Mouse (Mus musculus) intestine, embryonic 14.5 days (tissue): ENCODE data around the gene Smyd1. TPM values are rescaled to one million over a fixed set of nuclear protein-coding genes. Genes with fewer than 3 reads are reported as not detected.
"Not testable (repeated sequence)": the region's sequence is repeated elsewhere in the genome, so short reads cannot be mapped to it uniquely, and the experiment has no call there.

Source experiments
- ATAC-seq: fragments of 200-750 bp; cut with Nextera tagmentation; replicated peaks from 2 replicates; pipeline ENCODE4 v1.8.0; 2017; ENCODE audit warnings: low read depth, moderate number of reproducible peaks, moderate TSS enrichment, moderate library complexity; ENCODE audit not compliant: low FRiP score, low TSS enrichment
- DNase-seq: peaks from one replicate; pipeline ENCODE4 v3.0.0-alpha.2; 2018; ENCODE audit warnings: low spot score
- H3K27ac ChIP-seq: fragments of 300-500 bp; sonication (generic); 2 replicates; pipeline ENCODE4 v1.5.1; 2014; ENCODE audit warnings: low read depth, mild to moderate bottlenecking, control low read depth
- H3K27me3 ChIP-seq: fragments of 300-500 bp; sonication (generic); replicated peaks from 2 replicates; pipeline ENCODE4 v1.6.1; 2014; ENCODE audit warnings: low read length, control low read depth; ENCODE audit not compliant: control insufficient read depth, insufficient read depth
- H3K36me3 ChIP-seq: fragments of 300-500 bp; sonication (generic); 2 replicates; pipeline ENCODE4 v1.6.1; 2014; ENCODE audit warnings: low read length, control low read depth; ENCODE audit not compliant: control insufficient read depth, insufficient read depth
- H3K4me1 ChIP-seq: fragments of 300-500 bp; sonication (generic); replicated peaks from 2 replicates; pipeline ENCODE4 v1.6.1; 2014; ENCODE audit warnings: low read length, control low read depth, mixed read lengths; ENCODE audit not compliant: control insufficient read depth, insufficient read depth
- H3K4me2 ChIP-seq: fragments of 300-500 bp; sonication (generic); 2 replicates; pipeline ENCODE4 v1.6.1; 2014; ENCODE audit warnings: low read length
- H3K4me3 ChIP-seq: fragments of 300-500 bp; sonication (generic); 2 replicates; pipeline ENCODE4 v1.5.1; 2014; ENCODE audit warnings: low read depth, low read length, control low read depth, mixed read lengths
- H3K9ac ChIP-seq: fragments of 300-500 bp; sonication (generic); 2 replicates; pipeline ENCODE4 v1.6.1; 2014; ENCODE audit warnings: mild to moderate bottlenecking, low read length
- H3K9me3 ChIP-seq: fragments of 300-500 bp; sonication (generic); 2 replicates; pipeline ENCODE4 v1.6.1; 2016; ENCODE audit warnings: low read length, control low read depth; ENCODE audit not compliant: control insufficient read depth
- WGBS: fragments of 180-500 bp; shearing (Covaris S2); extraction: QIAGEN DNeasy Blood & Tissue Kit; methylation state at CpG from one replicate; pipeline ENCODE4 v1.1.7; 2014; 5-methylcytosine and 5-hydroxymethylcytosine counted together
- polyA plus RNA-seq: library from polyadenylated mRNA; unstranded; fragments of >200 nt; fragmentation: Nextera tagmentation; extraction: Ambion mirVana; gene quantifications from 2 replicates; pipeline ENCODE4 v1.2.1, GENCODE M21; 2014

The Smyd1 gene
- polyA plus RNA-seq, 1 experiment from 2014 or later, result 0.78 TPM

DNA sequence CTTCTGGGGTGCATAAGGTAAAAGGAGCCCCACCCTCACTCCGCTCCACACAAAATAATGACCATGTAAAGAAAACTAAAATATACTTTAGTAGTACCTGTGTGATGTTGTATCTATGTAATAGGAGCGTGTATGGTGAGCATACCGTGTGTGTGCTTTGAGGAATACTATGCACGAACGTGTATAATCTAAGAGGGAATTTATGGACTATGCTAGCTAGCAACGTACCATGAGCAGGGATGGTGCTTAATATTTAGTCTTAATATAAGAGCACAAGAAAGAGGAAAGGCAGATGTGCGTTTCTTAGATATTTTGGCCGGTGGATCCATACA lies 51.0 kb downstream of the Smyd1 start:
- WGBS, result 2% methylated on average over 8 of the region's 8 CpGs
- H3K4me1 ChIP-seq, result peaks cover 4% of the 10 kb centered on the region; the same call in 1 of the 2 replicates
- H3K4me2 ChIP-seq, result peak overlapping the region; percentile 76
- no peaks in the 10 kb centered on the region for H3K9me3 ChIP-seq
- H3K4me3 ChIP-seq, result peak overlapping the region; percentile 95
- peak overlapping the region; percentile 51 for H3K9ac ChIP-seq
- no peaks in the 10 kb centered on the region for H3K27me3 ChIP-seq
- H3K36me3 ChIP-seq, result no peaks in the 10 kb centered on the region
- H3K27ac ChIP-seq, result peak overlapping the region; percentile 97
- peak; percentile 59; the same call in 1 of the 2 replicates for ATAC-seq
- no peak for DNase-seq

DNA sequence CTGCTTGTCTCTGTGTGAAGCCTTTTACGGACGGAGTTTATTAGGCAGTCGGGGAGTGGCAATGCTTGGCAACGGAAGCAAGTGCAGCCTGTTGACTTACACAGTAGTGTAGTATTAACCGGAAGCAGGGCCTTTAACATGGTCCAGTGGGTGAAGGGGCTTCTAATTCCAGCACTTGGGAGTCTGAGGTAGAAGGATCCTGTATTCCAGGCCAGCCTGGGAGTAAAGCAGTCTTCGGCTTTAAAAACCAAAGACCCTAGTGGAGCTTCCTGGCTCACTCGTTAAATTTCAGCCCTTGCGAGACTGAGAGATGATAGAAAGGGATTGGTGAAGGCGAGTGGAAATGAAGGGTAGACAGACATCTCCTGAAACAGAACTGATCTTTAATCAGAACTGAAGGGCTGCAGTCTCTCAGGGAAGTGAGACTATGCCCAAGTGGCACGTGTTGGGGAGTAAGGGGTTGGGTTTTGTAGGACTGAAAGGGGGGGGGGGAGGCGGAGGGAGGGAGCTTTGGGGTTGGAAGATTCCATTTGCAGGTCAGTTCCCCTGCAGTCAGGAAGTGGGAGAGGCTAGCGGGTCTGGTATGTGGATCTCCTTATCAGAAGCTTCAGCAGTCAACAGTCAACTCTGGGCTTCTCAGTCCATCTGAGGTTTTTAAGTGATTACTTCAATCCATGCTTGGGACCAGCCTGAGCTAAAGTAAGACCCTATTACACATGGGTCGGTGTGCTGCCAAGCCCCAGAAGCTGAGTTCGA lies 51.6 kb downstream of the Smyd1 start:
- Histone ChIP-seq H3K9me3 (no peaks in the 10 kb centered on the region), H3K27me3 (no peaks in the 10 kb centered on the region), H3K4me2 (peak overlapping the region; percentile 76), H3K9ac (peak overlapping the region; percentile 51), H3K4me1 (peaks cover 4% of the 10 kb centered on the region; the same call in 1 of the 2 replicates), H3K36me3 (no peaks in the 10 kb centered on the region), H3K27ac (peak overlapping the region; percentile 97), H3K4me3 (peak overlapping the region; percentile 95)
- ATAC-seq (peak; percentile 29), DNase-seq (peak; percentile 75)
- WGBS, result 27% methylated on average over 13 of the region's 14 CpGs

- H3K9me3 ChIP-seq, H3K36me3 ChIP-seq, H3K27ac ChIP-seq, ATAC-seq, H3K27me3 ChIP-seq, H3K4me1 ChIP-seq, H3K4me2 ChIP-seq, H3K4me3 ChIP-seq, H3K9ac ChIP-seq: not testable (repeated sequence)
- 97% methylated on average over 6 of the region's 6 CpGs for WGBS
- peak; percentile 43 for DNase-seq
Observed at GRCm38 (mm10) chr6:71269686-71270050, 52.4 kb downstream of the Smyd1 start.

DNA sequence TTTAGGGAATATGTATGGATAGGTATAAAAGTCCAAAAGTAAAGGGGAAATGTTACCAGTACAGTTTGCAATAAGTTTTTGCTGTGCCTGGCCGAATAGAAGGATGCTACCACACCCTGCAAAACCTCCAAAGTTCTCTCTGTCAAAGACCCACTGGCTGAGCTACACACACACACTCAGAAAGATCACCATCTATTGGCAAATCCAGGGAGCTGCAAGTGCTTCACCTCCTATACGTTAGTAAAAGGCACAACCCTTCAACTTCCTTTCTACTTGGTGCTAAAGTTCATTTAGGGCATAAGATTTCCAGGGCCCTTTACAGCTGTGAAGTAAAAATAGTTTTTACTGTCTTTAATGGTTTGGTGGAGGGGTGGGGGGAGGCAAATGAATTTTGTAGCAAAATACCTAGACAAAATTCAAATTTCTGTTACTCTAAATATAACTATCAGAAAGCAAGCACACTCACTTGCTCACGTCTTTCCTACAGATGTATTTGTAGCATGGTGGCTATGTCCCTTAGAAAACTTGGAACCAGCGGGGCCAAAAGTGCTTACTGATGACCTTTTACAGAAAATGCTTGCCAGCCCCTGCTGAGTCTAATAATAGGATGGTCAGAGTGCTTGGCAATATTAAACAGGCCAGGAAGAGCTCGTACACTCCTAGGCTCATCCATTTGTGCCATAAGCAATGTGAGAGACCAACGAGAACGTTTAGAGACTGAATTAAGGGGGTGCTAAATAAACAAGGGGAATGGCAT lies 52.9 kb downstream of the Smyd1 start:
- H3K9ac ChIP-seq, result no peak overlapping the region
- WGBS, result 60% methylated on average over 7 of the region's 7 CpGs
- H3K9me3 ChIP-seq, result no peaks in the 10 kb centered on the region
- H3K36me3 ChIP-seq, result no peaks in the 10 kb centered on the region
- peaks cover 4% of the 10 kb centered on the region; the same call in 1 of the 2 replicates for H3K4me1 ChIP-seq
- no peak overlapping the region for H3K27ac ChIP-seq
- no peaks in the 10 kb centered on the region for H3K27me3 ChIP-seq
- DNase-seq (peak; percentile 42), ATAC-seq (no peak)
- H3K4me3 ChIP-seq, result no peak overlapping the region
- no peak overlapping the region for H3K4me2 ChIP-seq

DNA sequence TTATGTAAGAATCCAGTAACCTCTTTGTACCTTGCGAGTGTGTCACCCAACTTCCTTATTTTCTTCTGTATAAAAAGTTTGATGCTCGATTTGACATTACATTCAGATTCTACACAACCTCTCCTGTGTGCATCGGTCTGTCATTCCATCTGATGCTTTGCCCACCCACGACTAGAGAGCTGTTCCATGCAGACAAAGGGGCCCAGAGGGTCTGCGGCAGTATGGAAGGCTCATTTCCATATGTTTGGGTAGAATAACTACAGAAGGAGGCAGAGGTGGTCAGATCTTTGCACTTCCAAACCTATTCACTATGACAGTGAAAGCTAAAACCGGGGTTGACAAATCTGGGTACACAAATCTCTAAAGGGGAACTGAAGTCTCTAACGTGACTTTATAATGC lies 54.4 kb downstream of the Smyd1 start:
- WGBS, result 87% methylated on average over 7 of the region's 7 CpGs
- not testable (repeated sequence) for ATAC-seq, H3K9me3 ChIP-seq, H3K27me3 ChIP-seq, H3K27ac ChIP-seq, H3K36me3 ChIP-seq, H3K4me1 ChIP-seq, H3K4me2 ChIP-seq, H3K9ac ChIP-seq, H3K4me3 ChIP-seq
- peak; percentile 21 for DNase-seq

DNA sequence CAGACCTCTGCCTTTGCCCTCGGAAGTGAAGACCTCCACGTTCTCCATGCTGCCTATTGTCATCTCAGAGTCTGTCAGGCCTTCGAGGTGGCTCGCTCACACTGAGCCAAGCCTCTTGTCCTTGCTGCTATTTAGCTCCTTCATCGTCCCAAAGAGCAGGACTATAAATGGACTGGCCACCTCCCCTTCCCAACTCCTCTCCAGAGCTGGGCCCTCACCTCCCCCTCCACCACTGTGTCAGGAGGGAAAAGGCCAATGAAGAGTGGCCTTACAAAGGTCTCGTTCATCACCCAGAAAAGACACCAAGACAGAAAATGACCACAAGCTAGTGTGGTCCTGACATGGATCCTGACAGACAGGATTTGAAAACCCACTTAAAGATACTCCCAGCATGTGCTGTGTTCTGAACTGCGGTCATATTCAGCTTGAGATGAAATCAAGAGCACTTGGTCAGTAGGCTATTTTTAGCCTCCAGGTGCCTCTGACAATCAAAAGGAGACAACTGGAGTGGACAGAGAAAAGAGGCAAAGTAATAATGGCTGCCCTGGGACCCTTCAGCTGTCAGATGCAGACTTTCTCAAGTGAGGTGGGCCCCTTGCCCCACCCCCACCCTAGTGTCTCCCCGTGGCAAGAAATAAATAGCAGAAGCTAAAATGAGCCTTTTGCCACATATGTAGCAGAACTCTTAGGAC lies 59.7 kb downstream of the Smyd1 start:
- peaks cover 9% of the 10 kb centered on the region for H3K4me1 ChIP-seq
- DNase-seq (peak; percentile 43), ATAC-seq (no peak)
- H3K4me3 ChIP-seq, result no peak overlapping the region
- no peak overlapping the region for H3K4me2 ChIP-seq
- 62% methylated on average over 8 of the region's 8 CpGs for WGBS
- no peaks in the 10 kb centered on the region for H3K36me3 ChIP-seq
- no peaks in the 10 kb centered on the region for H3K9me3 ChIP-seq
- H3K27me3 ChIP-seq, result no peaks in the 10 kb centered on the region
- no peak overlapping the region for H3K27ac ChIP-seq
- no peak overlapping the region for H3K9ac ChIP-seq

DNA sequence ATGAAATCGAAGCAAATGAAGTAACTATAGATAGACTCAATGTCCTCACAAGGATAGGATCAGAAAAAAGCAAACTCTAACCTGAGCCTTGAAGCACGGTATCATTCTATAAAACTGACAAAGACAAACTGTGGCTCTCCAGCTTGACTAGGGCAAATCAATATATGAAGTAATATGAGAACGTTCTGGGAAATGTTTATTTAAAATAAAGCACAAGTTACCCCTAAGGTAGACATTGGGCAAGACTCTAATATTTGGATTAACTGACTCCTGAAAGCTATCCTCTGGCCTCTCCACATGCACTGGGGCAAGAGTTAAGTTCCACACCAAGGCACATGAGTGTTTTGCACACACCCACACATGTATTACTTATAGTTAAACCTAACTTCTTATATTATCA lies 61.0 kb downstream of the Smyd1 start:
- WGBS, result 54% methylated on average over 3 of the region's 3 CpGs
- Histone ChIP-seq H3K4me1 (peaks cover 9% of the 10 kb centered on the region), H3K27ac (no peak overlapping the region), H3K4me2 (no peak overlapping the region), H3K27me3 (no peaks in the 10 kb centered on the region), H3K9ac (no peak overlapping the region), H3K36me3 (no peaks in the 10 kb centered on the region), H3K4me3 (no peak overlapping the region), H3K9me3 (no peaks in the 10 kb centered on the region)
- ATAC-seq (no peak), DNase-seq (no peak)

- peak; percentile 37 for DNase-seq
- Histone ChIP-seq H3K4me3 (no peak overlapping the region), H3K27ac (no peak overlapping the region), H3K27me3 (no peaks in the 10 kb centered on the region), H3K4me1 (peaks cover 9% of the 10 kb centered on the region), H3K4me2 (no peak overlapping the region), H3K9ac (no peak overlapping the region), H3K9me3 (no peaks in the 10 kb centered on the region), H3K36me3 (no peaks in the 10 kb centered on the region)
- WGBS, result 48% methylated on average over 6 of the region's 6 CpGs
- ATAC-seq, result no peak
Observed at GRCm38 (mm10) chr6:71260051-71260640, 61.9 kb downstream of the Smyd1 start.
